Mouse (Mus musculus) A20 (cell line): ENCODE measurements around the gene Clasp1.

Source experiments
- DNase-seq: peaks from one replicate; pipeline ENCODE4 v3.0.0-alpha.2; 2011; ENCODE audit warnings: low read depth, low spot score

Clasp1 gene

DNA sequence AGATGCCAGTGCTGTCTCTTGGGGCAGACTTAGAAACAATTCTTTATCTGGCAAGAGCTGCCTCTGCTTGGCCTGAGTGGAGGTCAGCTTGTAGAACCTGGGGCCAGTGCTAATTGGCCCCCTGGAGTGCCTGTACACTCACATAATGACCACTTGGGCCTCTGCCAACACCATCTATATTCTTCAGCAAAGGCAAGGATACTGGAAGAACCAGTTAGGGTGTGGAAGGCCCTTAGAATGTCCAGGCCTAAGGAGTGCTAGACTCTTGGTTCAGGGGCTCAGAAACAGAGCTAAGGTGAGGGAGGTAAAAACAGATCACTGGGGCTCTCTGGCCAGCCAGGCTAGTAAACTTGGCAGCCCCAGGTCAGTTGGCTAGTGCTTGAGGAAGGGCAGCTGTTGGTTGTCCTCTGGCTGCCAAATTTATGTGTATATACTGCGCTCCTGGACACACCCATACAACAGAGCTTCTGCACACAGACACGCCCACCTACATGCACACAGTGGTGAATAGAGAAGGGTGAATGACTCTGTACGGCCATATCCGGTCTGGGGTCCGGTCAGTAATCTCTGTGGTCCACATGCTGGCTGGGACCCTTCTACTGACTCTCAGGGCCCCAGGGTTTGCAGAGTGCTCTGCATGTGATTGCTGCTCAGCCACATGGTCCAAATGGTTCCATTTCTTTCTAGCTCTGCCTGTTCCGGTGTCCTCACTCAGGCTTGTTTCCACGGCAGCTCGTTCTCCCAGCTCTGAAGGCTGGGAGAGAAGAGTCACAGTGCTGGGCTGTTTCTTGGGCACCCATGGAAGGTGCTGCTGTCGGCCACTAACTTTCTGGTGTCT, 261.3 kb downstream of the Clasp1 start:
- DNase-seq, result no peak

DNA sequence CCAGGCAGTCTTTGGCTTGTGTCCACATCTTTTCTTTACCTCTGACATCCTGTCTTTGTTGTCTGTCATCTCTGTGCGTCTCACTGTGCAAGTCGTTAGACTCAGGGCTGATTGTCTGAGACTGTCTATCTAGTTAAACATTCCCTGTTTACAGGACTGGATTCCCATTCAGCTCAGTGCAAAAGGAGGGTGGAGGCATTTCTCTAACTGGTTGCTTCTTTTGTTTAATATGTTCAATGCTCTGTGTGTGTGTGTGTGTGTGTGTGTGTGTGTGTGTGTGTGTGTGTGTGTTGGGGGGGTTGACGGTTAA, 261.9 kb downstream of the Clasp1 start:
- no peak for DNase-seq

DNA sequence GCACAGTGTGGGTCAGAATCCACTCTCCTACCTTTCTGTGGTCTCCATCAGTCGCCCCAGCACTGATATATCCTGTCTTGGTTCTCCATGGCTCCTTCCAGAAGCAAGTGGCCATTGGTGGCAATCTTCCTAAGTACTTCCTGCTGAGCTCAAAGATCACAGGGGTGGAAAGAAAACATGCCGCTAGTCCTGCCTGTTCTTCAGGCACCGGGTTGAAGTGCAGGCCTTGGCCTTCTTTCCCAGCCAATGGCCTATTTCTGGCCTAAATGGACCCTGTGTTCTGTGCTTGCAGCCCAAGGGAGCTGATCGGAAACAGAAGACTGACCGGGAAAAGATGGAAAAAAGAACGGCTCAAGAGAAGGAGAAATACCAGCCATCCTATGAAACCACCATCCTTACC, 269.9 kb downstream of the Clasp1 start:
- no peak for DNase-seq

DNA sequence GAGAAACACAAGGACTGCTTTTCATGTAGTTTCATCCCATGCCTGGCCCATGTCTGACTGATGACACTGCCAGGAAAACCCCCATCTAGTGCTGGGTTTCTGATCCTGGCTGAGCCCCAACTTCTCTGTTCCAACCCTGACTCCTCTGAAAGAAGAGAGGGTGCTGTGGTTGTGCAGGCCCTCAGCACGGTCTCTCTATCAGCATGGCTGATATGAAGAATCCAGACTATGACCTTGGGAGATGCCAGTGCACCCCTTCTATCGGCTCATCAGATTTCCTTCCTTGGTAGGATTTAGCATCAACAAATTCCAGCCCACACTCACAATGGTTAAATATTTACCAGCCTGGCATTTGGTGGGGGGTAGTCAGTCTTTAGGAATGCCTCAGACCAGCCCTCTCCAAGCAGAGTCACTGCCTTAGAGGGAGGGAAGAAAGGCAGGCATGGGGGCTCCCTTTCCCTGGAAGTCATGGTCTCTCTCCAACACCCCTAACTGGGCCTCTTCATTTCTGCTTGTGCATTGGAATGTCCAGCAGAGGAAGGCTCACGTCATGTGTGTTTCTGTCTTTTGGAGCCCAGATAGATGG, 272.1 kb downstream of the Clasp1 start:
- no peak for DNase-seq
